Comparison of ENCODE assay signal across 8 mouse cellular contexts in genomic region chr13:17695898-17696580, GRCm38 (mm10). TPM values are rescaled to one million over a fixed set of nuclear protein-coding genes. Genes with fewer than 3 reads are reported as not detected.
DNase-seq lines count a peak whose midpoint lies in the region; ATAC-seq and TF ChIP-seq lines count a peak whose summit lies in the region.

No protein-coding gene starts in this region.

- H3K36me3 ChIP-seq in embryonic facial prominence, embryonic 10.5 days (replicated peaks) = 0 out of 2 replicates have a peak, but pooled peaks cover 8% of the 10 kb centered on the region
- no peaks in the 10 kb centered on the region for H3K36me3 ChIP-seq in intestine, embryonic 16.5 days (ENCODE audit: control insufficient read depth, insufficient read depth, low read length)

- H3K9ac ChIP-seq in intestine, embryonic 16.5 days (ENCODE audit: low read depth, low read length) = peak overlapping the region; percentile 96

- no peaks in the 10 kb centered on the region for H3K9me3 ChIP-seq in embryonic facial prominence, embryonic 10.5 days
- no peaks in the 10 kb centered on the region for H3K9me3 ChIP-seq in intestine, embryonic 16.5 days (ENCODE audit: control insufficient read depth, low read length)

- DNase-seq in retina, embryonic 14.5 days (ENCODE audit: low spot score) = peak; percentile 22
- DNase-seq in retina, postnatal 1 day = no peak
- no peak for DNase-seq in embryonic facial prominence, embryonic 10.5 days (ENCODE audit: low spot score)
- DNase-seq in gastrocnemius, adult 8-10 months (ENCODE audit: low spot score in 2 of 2) = no peak
- DNase-seq in kidney, adult 18-20 months = no peak
- DNase-seq in left cerebral cortex, adult 8-10 months (ENCODE audit: low spot score in 2 of 2) = no peak

- peaks cover 11% of the 10 kb centered on the region for H3K4me1 ChIP-seq in embryonic facial prominence, embryonic 10.5 days
- peaks cover 6% of the 10 kb centered on the region; the same call in 1 of the 2 replicates for H3K4me1 ChIP-seq in intestine, embryonic 16.5 days (ENCODE audit: control insufficient read depth, insufficient read depth, low read length)
- H3K4me1 ChIP-seq in olfactory bulb, adult 2 months (ENCODE audit: control insufficient read depth, insufficient read depth, low read length) = no peaks in the 10 kb centered on the region

- H3K27me3 ChIP-seq in embryonic facial prominence, embryonic 10.5 days (replicated peaks; ENCODE audit: low read depth, poor library complexity, severe bottlenecking) = no peaks in the 10 kb centered on the region
- H3K27me3 ChIP-seq in intestine, embryonic 16.5 days (replicated peaks; ENCODE audit: control insufficient read depth, insufficient read depth, low read length) = no peaks in the 10 kb centered on the region

- no peak for TF ChIP-seq CTCF in olfactory bulb, adult 2 months (IDR thresholded peaks at IDR 0.05; ENCODE audit: insufficient read depth, low read depth, low read length)

- WGBS in embryonic facial prominence, embryonic 10.5 days = 14% methylated on average over 7 of the region's 7 CpGs
- WGBS in intestine, embryonic 16.5 days = 11% methylated on average over 7 of the region's 7 CpGs
- WGBS in olfactory bulb, adult 2 months = 15% methylated on average over 7 of the region's 7 CpGs

- TF ChIP-seq POLR2A in olfactory bulb, adult 2 months (IDR thresholded peaks at IDR 0.05; ENCODE audit: insufficient read depth, low read depth, low read length) = no peak

- ATAC-seq in intestine, embryonic 16.5 days = no peak

- H3K4me2 ChIP-seq in intestine, embryonic 16.5 days (ENCODE audit: low read depth, low read length) = peak overlapping the region; percentile 74

- peak overlapping the region; percentile 84 for H3K4me3 ChIP-seq in embryonic facial prominence, embryonic 10.5 days
- H3K4me3 ChIP-seq in intestine, embryonic 16.5 days (ENCODE audit: low read length) = peak overlapping the region; percentile 76
- peak overlapping the region; percentile 73 for H3K4me3 ChIP-seq in olfactory bulb, adult 2 months (ENCODE audit: insufficient read depth, low read depth, low read length)

- H3K27ac ChIP-seq in embryonic facial prominence, embryonic 10.5 days (replicated peaks) = peak overlapping the region; percentile 94
- H3K27ac ChIP-seq in intestine, embryonic 16.5 days (ENCODE audit: low read length) = peak overlapping the region; percentile 95
- peak overlapping the region; percentile 93; the same call in 1 of the 2 replicates for H3K27ac ChIP-seq in olfactory bulb, adult 2 months (ENCODE audit: insufficient read depth, low read depth, low read length)

RNA-seq across cellular contexts. Expression of gene Sugct, which starts 0.7 kb away (rescaled TPM):
- 3.6 and 3.8 TPM in 2 replicates for polyA plus RNA-seq in embryonic facial prominence, embryonic 10.5 days (2016; fragmentation: Nextera tagmentation; extraction: Ambion mirVana)
- 7.9 and 8.2 TPM in 2 replicates for polyA plus RNA-seq in intestine, embryonic 16.5 days (2015; fragmentation: Nextera tagmentation; extraction: Ambion mirVana)
- not detected in 2 replicates for polyA plus RNA-seq in olfactory bulb, adult 2 months (2012; ENCODE audit: insufficient read depth, insufficient read length, low replicate concordance, missing spikeins)
- 1 to 10 TPM in 2 of 4 experiments, under 1 TPM in 2; 0.29 to 1.3 (median 0.94) TPM for total RNA-seq in gastrocnemius, adult 8-10 months (2022)
- total RNA-seq in left cerebral cortex, adult 8-10 months (2022) = 1 to 10 TPM; 2.6 to 9.1 (median 3.4) TPM

RNA-seq across cellular contexts. Expression of gene Mplkip, which starts 1.0 kb away (rescaled TPM):
- polyA plus RNA-seq in embryonic facial prominence, embryonic 10.5 days (2016; fragmentation: Nextera tagmentation; extraction: Ambion mirVana) = 49.4 and 53.2 TPM in 2 replicates
- polyA plus RNA-seq in intestine, embryonic 16.5 days (2015; fragmentation: Nextera tagmentation; extraction: Ambion mirVana) = 33.9 and 37.3 TPM in 2 replicates
- not detected in 2 replicates for polyA plus RNA-seq in olfactory bulb, adult 2 months (2012; ENCODE audit: insufficient read depth, insufficient read length, low replicate concordance, missing spikeins)
- 1 to 10 TPM; 3.0 to 6.4 (median 5.2) TPM for total RNA-seq in gastrocnemius, adult 8-10 months (2022)
- total RNA-seq in left cerebral cortex, adult 8-10 months (2022) = 10 to 100 TPM; 12.7 to 16.4 (median 13.8) TPM
